Mouse (Mus musculus) mouse trophoblast stem cell (cell line): ENCODE data around the gene Prkcsh.

ENCODE experiments used
- in situ Hi-C, 2 experiments: fragments of 300-500 bp; cut with MseI, MboI; formaldehyde crosslinking; loops; 2 replicates in 1 of 2; 3 replicates in 1 of 2; pipeline ENCODE4 v1.15.1; 2025

The Prkcsh gene

GRCm38 (mm10) chr9:22002194-22003162, at the start of gene Prkcsh, which contains the start of gene Ccdc151:
TSS of gene Prkcsh (plus strand) at chr9:22002806.
TSS of gene Ccdc151 (minus strand) at chr9:22002634.
- in situ Hi-C loops, result no loop called here

GRCm38 (mm10) chr9:21953600-21953999, 49.0 kb upstream of the Prkcsh start:
- in situ Hi-C loops, result no loop called here

GRCm38 (mm10) chr9:21954635-21955034, 48.0 kb upstream of the Prkcsh start:
- in situ Hi-C loops, result no loop called here

GRCm38 (mm10) chr9:21955225-21955569, 47.4 kb upstream of the Prkcsh start:
- in situ Hi-C loops, result no loop called here

- in situ Hi-C loops, result no loop called here
Measured at GRCm38 (mm10) chr9:21955570-21956281, 46.9 kb upstream of the Prkcsh start, which contains the start of gene Swsap1. TSS of gene Swsap1 (plus strand) at chr9:21955755.

- in situ Hi-C loops, result no loop called here
Measured at GRCm38 (mm10) chr9:21958372-21958771, 44.2 kb upstream of the Prkcsh start.

- in situ Hi-C loops, result no loop called here
Measured at GRCm38 (mm10) chr9:21959244-21959643, 43.4 kb upstream of the Prkcsh start.

- in situ Hi-C loops, result no loop called here
Measured at GRCm38 (mm10) chr9:21960135-21960534, 42.5 kb upstream of the Prkcsh start.

- in situ Hi-C loops, result no loop called here
Measured at GRCm38 (mm10) chr9:21960558-21961208, 41.9 kb upstream of the Prkcsh start.

- in situ Hi-C loops, result no loop called here
Measured at GRCm38 (mm10) chr9:21961366-21961980, 41.1 kb upstream of the Prkcsh start.

- in situ Hi-C loops, result no loop called here
Measured at GRCm38 (mm10) chr9:21962010-21962409, 40.6 kb upstream of the Prkcsh start.

- in situ Hi-C loops, result no loop called here
Measured at GRCm38 (mm10) chr9:21962416-21963059, 40.1 kb upstream of the Prkcsh start.

GRCm38 (mm10) chr9:21963417-21963816, 39.2 kb upstream of the Prkcsh start, which contains the start of gene Epor:
TSS of gene Epor (minus strand) at chr9:21963506.
- in situ Hi-C loops, result no loop called here

- in situ Hi-C loops, result no loop called here
Measured at GRCm38 (mm10) chr9:21968883-21969282, 33.7 kb upstream of the Prkcsh start.

GRCm38 (mm10) chr9:21969304-21969703, 33.3 kb upstream of the Prkcsh start:
- in situ Hi-C loops, result no loop called here

- in situ Hi-C loops, result loop anchor here in 1 of 2 experiments (5.0 kb wide), 1 partner anchor 81 kb away; no protein-coding TSS in a partner anchor
Measured at GRCm38 (mm10) chr9:21976626-21977175, 25.9 kb upstream of the Prkcsh start.

GRCm38 (mm10) chr9:21977331-21977730, 25.3 kb upstream of the Prkcsh start:
- in situ Hi-C loops, result loop anchor here in 1 of 2 experiments (5.0 kb wide), 1 partner anchor 80 kb away; no protein-coding TSS in a partner anchor

GRCm38 (mm10) chr9:21977972-21978371, 24.6 kb upstream of the Prkcsh start:
- in situ Hi-C loops, result loop anchor here in 1 of 2 experiments (5.0 kb wide), 1 partner anchor 79 kb away; no protein-coding TSS in a partner anchor

- in situ Hi-C loops, result loop anchor here in 1 of 2 experiments (5.0 kb wide), 1 partner anchor 79 kb away; no protein-coding TSS in a partner anchor
Measured at GRCm38 (mm10) chr9:21978398-21979128, 24.0 kb upstream of the Prkcsh start.

GRCm38 (mm10) chr9:21983911-21984310, 18.7 kb upstream of the Prkcsh start:
- in situ Hi-C loops, result no loop called here
